Mouse (Mus musculus) splenic B cell, adult 2 months (primary cell): Measurements from ENCODE around the gene Nlrp10.

Experiments
- DNase-seq: peaks from one replicate; pipeline ENCODE4 v3.0.0-alpha.2; 2011; ENCODE audit warnings: low read depth, low spot score
- H3K27me3 ChIP-seq: 2 replicates; pipeline ENCODE4 v1.6.1; 2012; ENCODE audit warnings: mild to moderate bottlenecking, low read length, moderate library complexity, mixed read lengths; ENCODE audit not compliant: control insufficient read depth, poor library complexity, insufficient read depth, severe bottlenecking
- H3K36me3 ChIP-seq: 2 replicates; pipeline ENCODE4 v1.6.1; 2012; ENCODE audit warnings: mild to moderate bottlenecking, low read length, moderate library complexity, mixed read lengths; ENCODE audit not compliant: control insufficient read depth, poor library complexity, insufficient read depth, severe bottlenecking

The Nlrp10 gene

GRCm38 (mm10) chr7:108929726-108930393 is at the start of gene Nlrp10:
Gene Nlrp10, minus strand, starts transcription at chr7:108930178.
- Histone ChIP-seq H3K27me3 (no peaks in the 10 kb centered on the region), H3K36me3 (peaks cover 4% of the 10 kb centered on the region; the same call in 1 of the 2 replicates)
- peak; percentile 66 for DNase-seq

- no peaks in the 10 kb centered on the region for H3K36me3 ChIP-seq
- DNase-seq: no peak
- no peaks in the 10 kb centered on the region for H3K27me3 ChIP-seq
Observed at GRCm38 (mm10) chr7:108972273-108972672, 42.3 kb upstream of the Nlrp10 start.

GRCm38 (mm10) chr7:108968201-108968600 is 38.2 kb upstream of the Nlrp10 start:
- no peak for DNase-seq
- Histone ChIP-seq H3K27me3 (no peaks in the 10 kb centered on the region), H3K36me3 (no peaks in the 10 kb centered on the region)

- peak; percentile 63 for DNase-seq
- H3K36me3 ChIP-seq: no peaks in the 10 kb centered on the region
- no peaks in the 10 kb centered on the region for H3K27me3 ChIP-seq
Observed at GRCm38 (mm10) chr7:108966742-108967362, 36.9 kb upstream of the Nlrp10 start.

- Histone ChIP-seq H3K27me3 (no peaks in the 10 kb centered on the region), H3K36me3 (no peaks in the 10 kb centered on the region)
- peak; percentile 25 for DNase-seq
Observed at GRCm38 (mm10) chr7:108965968-108966367, 36.0 kb upstream of the Nlrp10 start.

- no peak for DNase-seq
- Histone ChIP-seq H3K36me3 (no peaks in the 10 kb centered on the region), H3K27me3 (no peaks in the 10 kb centered on the region)
Observed at GRCm38 (mm10) chr7:108957734-108958133, 27.8 kb upstream of the Nlrp10 start.

GRCm38 (mm10) chr7:108954185-108954584 is 24.2 kb upstream of the Nlrp10 start:
- Histone ChIP-seq H3K36me3 (no peaks in the 10 kb centered on the region), H3K27me3 (no peaks in the 10 kb centered on the region)
- DNase-seq: peak; percentile 71

- no peaks in the 10 kb centered on the region for H3K36me3 ChIP-seq
- DNase-seq: peak; percentile 58
Observed at GRCm38 (mm10) chr7:108952801-108953200, 22.8 kb upstream of the Nlrp10 start.

GRCm38 (mm10) chr7:108950762-108951331 is 20.9 kb upstream of the Nlrp10 start:
- no peak for DNase-seq
- no peaks in the 10 kb centered on the region for H3K27me3 ChIP-seq
- H3K36me3 ChIP-seq: no peaks in the 10 kb centered on the region

More at GRCm38 (mm10) chr7:108952801-108953200, 22.8 kb upstream of the Nlrp10 start:
- H3K27me3 ChIP-seq: no peaks in the 10 kb centered on the region

- peak; percentile 85 for DNase-seq
- Histone ChIP-seq H3K36me3 (no peaks in the 10 kb centered on the region), H3K27me3 (no peaks in the 10 kb centered on the region)
Observed at GRCm38 (mm10) chr7:108950312-108950761, 20.4 kb upstream of the Nlrp10 start, which contains the start of gene Tub. Gene Tub, plus strand, starts transcription at chr7:108950338.

GRCm38 (mm10) chr7:108949301-108949700 is 19.3 kb upstream of the Nlrp10 start:
- Histone ChIP-seq H3K36me3 (no peaks in the 10 kb centered on the region; the same call in 1 of the 2 replicates), H3K27me3 (no peaks in the 10 kb centered on the region)
- DNase-seq: no peak

- Histone ChIP-seq H3K27me3 (no peaks in the 10 kb centered on the region), H3K36me3 (no peaks in the 10 kb centered on the region; the same call in 1 of the 2 replicates)
- DNase-seq: no peak
Observed at GRCm38 (mm10) chr7:108948611-108949010, 18.6 kb upstream of the Nlrp10 start.

- H3K36me3 ChIP-seq: peaks cover 13% of the 10 kb centered on the region
- peak; percentile 71 for DNase-seq
- no peaks in the 10 kb centered on the region for H3K27me3 ChIP-seq
Observed at GRCm38 (mm10) chr7:108944002-108944401, 14.0 kb upstream of the Nlrp10 start.

GRCm38 (mm10) chr7:108941466-108941865 is 11.5 kb upstream of the Nlrp10 start:
- H3K27me3 ChIP-seq: no peaks in the 10 kb centered on the region
- H3K36me3 ChIP-seq: peaks cover 27% of the 10 kb centered on the region
- DNase-seq: no peak

- no peak for DNase-seq
- H3K27me3 ChIP-seq: no peaks in the 10 kb centered on the region
- H3K36me3 ChIP-seq: peaks cover 22% of the 10 kb centered on the region
Observed at GRCm38 (mm10) chr7:108936591-108936990, 6.6 kb upstream of the Nlrp10 start.
